In the genomic region with DNA sequence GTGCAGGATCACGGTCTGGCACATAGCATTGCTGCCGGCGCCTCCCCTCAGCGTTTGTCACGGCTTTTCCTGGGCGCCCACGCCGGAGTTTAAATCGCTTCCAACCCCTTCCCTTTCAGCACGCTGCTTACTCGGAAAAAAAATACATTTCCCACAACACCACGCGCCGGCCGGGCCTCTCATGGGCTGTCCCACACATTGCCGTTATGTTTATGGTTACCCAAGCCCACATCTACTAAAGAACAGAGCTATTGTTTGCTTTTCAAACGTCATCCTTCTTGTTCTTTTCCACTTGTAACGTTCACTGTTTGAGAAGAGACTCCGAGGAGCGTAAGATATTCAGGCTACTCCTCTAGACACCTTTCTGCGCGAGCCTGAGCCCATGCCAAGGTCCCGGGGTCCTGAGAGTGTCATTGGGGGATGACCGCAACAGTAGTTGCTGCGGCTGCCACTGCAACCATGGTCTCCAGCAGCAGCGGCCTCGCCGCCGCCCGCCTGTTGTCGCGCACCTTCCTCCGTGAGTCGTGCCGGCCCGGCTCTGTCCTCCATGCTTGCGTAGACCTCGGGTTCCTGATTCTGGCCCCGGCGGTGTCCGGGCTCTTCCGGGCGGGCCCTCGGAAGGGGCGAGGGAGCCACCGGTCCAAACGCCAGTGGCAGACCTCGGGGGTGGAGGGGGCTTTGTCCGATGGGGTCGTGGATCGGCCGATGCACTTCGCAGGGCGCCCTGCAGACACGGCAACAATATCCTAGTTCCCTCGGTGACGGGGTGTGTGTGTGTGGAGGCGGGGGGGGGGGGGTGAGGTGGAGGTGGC, we compare ENCODE assay signal across 8 mouse cellular contexts. TPM values are rescaled to one million over a fixed set of nuclear protein-coding genes. Genes with fewer than 3 reads are reported as not detected.
A peak's percentile ranks its signal among the peaks of the same experiment; 100 is the strongest.
DNase-seq lines count a peak whose midpoint lies in the region; ATAC-seq and TF ChIP-seq lines count a peak whose summit lies in the region.

A gene (plus strand): TSS at position 146 of the 812 bp plus-strand sequence.

- DNase-seq in CH12.LX (ENCODE audit: extremely low read depth) = peak; percentile 88
- DNase-seq in c-Kit-positive CD71-positive TER-119-negative erythroid progenitor cells, embryonic 14.5 days (ENCODE audit: low read depth) = peak; percentile 81
- peak; percentile 89 for DNase-seq in heart, postnatal 0 days (ENCODE audit: low spot score)
- peak; percentile 87 to 93 for DNase-seq in kidney, postnatal 4 days

- no peaks in the 10 kb centered on the region for H3K27me3 ChIP-seq in CH12.LX (replicated peaks)
- H3K27me3 ChIP-seq in forebrain, embryonic 12.5 days = no peaks in the 10 kb centered on the region
- no peaks in the 10 kb centered on the region for H3K27me3 ChIP-seq in heart, postnatal 0 days (ENCODE audit: control insufficient read depth, insufficient read depth, low read length)
- no peaks in the 10 kb centered on the region for H3K27me3 ChIP-seq in liver, embryonic 16.5 days (ENCODE audit: control insufficient read depth, insufficient read depth, low read depth, low read length)
- no peaks in the 10 kb centered on the region for H3K27me3 ChIP-seq in neural tube, embryonic 13.5 days
- no peaks in the 10 kb centered on the region for H3K27me3 ChIP-seq in testis, adult 2 months (ENCODE audit: control insufficient read depth, insufficient read depth, low read length)

- no peak for TF ChIP-seq RAD21 in CH12.LX (IDR thresholded peaks at IDR 0.05; ENCODE audit: low read depth, low read length)

- H3K79me2 ChIP-seq in CH12.LX (replicated peaks; ENCODE audit: control insufficient read depth, extremely low read depth, insufficient read depth, poor library complexity, severe bottlenecking) = peaks cover 41% of the 10 kb centered on the region

- whole genome bisulfite sequencing in forebrain, embryonic 12.5 days = 1% methylated on average over 58 of the region's 58 CpGs
- WGBS in heart, postnatal 0 days = under 1% methylated on average over 57 of the region's 58 CpGs
- under 1% methylated on average over 57 of the region's 58 CpGs for WGBS in liver, embryonic 16.5 days (ENCODE audit: insufficient replicate concordance)
- WGBS in neural tube, embryonic 13.5 days = under 1% methylated on average over 58 of the region's 58 CpGs

- H3K9me3 ChIP-seq in CH12.LX (replicated peaks; ENCODE audit: low read length) = peaks cover 6% of the 10 kb centered on the region
- no peaks in the 10 kb centered on the region for H3K9me3 ChIP-seq in forebrain, embryonic 12.5 days
- H3K9me3 ChIP-seq in heart, postnatal 0 days (replicated peaks; ENCODE audit: control insufficient read depth, low read length) = no peaks in the 10 kb centered on the region
- H3K9me3 ChIP-seq in liver, embryonic 16.5 days (replicated peaks; ENCODE audit: control insufficient read depth, low read length) = no peaks in the 10 kb centered on the region
- H3K9me3 ChIP-seq in neural tube, embryonic 13.5 days = no peaks in the 10 kb centered on the region

- peaks cover 12 to 30% of the 10 kb centered on the region in 2 experiments for H3K4me1 ChIP-seq in CH12.LX (ENCODE audit: control insufficient read depth in 1 of 2, insufficient read depth in 2 of 2)
- peaks cover 14% of the 10 kb centered on the region for H3K4me1 ChIP-seq in forebrain, embryonic 12.5 days
- peaks cover 23% of the 10 kb centered on the region for H3K4me1 ChIP-seq in heart, postnatal 0 days (ENCODE audit: control insufficient read depth, insufficient read depth)
- H3K4me1 ChIP-seq in liver, embryonic 16.5 days (ENCODE audit: control insufficient read depth, low read depth, low read length) = peaks cover 14% of the 10 kb centered on the region
- H3K4me1 ChIP-seq in neural tube, embryonic 13.5 days (replicated peaks) = peaks cover 19% of the 10 kb centered on the region
- peaks cover 5% of the 10 kb centered on the region for H3K4me1 ChIP-seq in testis, adult 2 months (ENCODE audit: control insufficient read depth, insufficient read depth, low read length)

- H3K36me3 ChIP-seq in CH12.LX (replicated peaks in 1 of 2; ENCODE audit: control insufficient read depth in 1 of 2, insufficient read depth in 1 of 2, low read length in 1 of 2) = peaks cover 0 to 17% of the 10 kb centered on the region in 2 experiments
- no peaks in the 10 kb centered on the region for H3K36me3 ChIP-seq in forebrain, embryonic 12.5 days (replicated peaks)
- H3K36me3 ChIP-seq in heart, postnatal 0 days (replicated peaks; ENCODE audit: control insufficient read depth, insufficient read depth, low read length) = no peaks in the 10 kb centered on the region
- H3K36me3 ChIP-seq in liver, embryonic 16.5 days (ENCODE audit: control insufficient read depth, insufficient read depth) = no peaks in the 10 kb centered on the region
- no peaks in the 10 kb centered on the region for H3K36me3 ChIP-seq in neural tube, embryonic 13.5 days
- H3K36me3 ChIP-seq in testis, adult 2 months (ENCODE audit: control insufficient read depth, insufficient read depth, low read length) = no peaks in the 10 kb centered on the region

- TF ChIP-seq EP300 in CH12.LX (IDR thresholded peaks at IDR 0.05; ENCODE audit: low read length) = no peak
- peak; percentile 92 for TF ChIP-seq EP300 in heart, postnatal 0 days (IDR thresholded peaks at IDR 0.05; ENCODE audit: low read depth)

- in situ Hi-C loops in CH12.LX (cut with MboI; ENCODE audit: low pct_ligation_motif_present, low pct_unique_long_range_greater_than_20kb, low sequenced_read_pairs) = no loop called here

- TF ChIP-seq POLR2A in CH12.LX (IDR thresholded peaks at IDR 0.05; ENCODE audit: low read depth, low read length) = peak; percentile 72
- TF ChIP-seq POLR2A in testis, adult 2 months (IDR thresholded peaks at IDR 0.05; ENCODE audit: control insufficient read depth, low read depth, low read length) = peak; percentile 93

- H3K4me3 ChIP-seq in CH12.LX (replicated peaks in 1 of 3; ENCODE audit: low read depth in 2 of 3, low read length in 2 of 3, poor library complexity in 1 of 3) = peak within 1 kb of the TSS; percentile 79 to 99 (median 92)
- peak within 1 kb of the TSS; percentile 90 for H3K4me3 ChIP-seq in forebrain, embryonic 12.5 days (replicated peaks)
- peak within 1 kb of the TSS; percentile 78 for H3K4me3 ChIP-seq in heart, postnatal 0 days (ENCODE audit: low read depth, low read length)
- H3K4me3 ChIP-seq in liver, embryonic 16.5 days (ENCODE audit: low read depth, low read length) = peak within 1 kb of the TSS; percentile 94
- H3K4me3 ChIP-seq in neural tube, embryonic 13.5 days = peak within 1 kb of the TSS; percentile 81
- peak within 1 kb of the TSS; percentile 100 for H3K4me3 ChIP-seq in testis, adult 2 months (ENCODE audit: control insufficient read depth, low read depth, low read length)

- peak; percentile 95 for ATAC-seq in forebrain, embryonic 12.5 days (ENCODE audit: low FRiP score)
- ATAC-seq in heart, postnatal 0 days (ENCODE audit: insufficient read depth, low read depth) = peak; percentile 95
- peak; percentile 90 for ATAC-seq in liver, embryonic 16.5 days (ENCODE audit: low read depth)
- peak; percentile 95 for ATAC-seq in neural tube, embryonic 13.5 days (ENCODE audit: low read depth)

- 0 out of 4 replicates have a peak, but pooled peaks of 1 of the 2 experiments have one; percentile 23 for TF ChIP-seq CTCF in CH12.LX (conservative IDR thresholded peaks at IDR 0.05 in 1 of 2, IDR thresholded peaks at IDR 0.05 in 1 of 2; ENCODE audit: low read depth in 2 of 2, low read length in 2 of 2)
- no peak for TF ChIP-seq CTCF in heart, postnatal 0 days (IDR thresholded peaks at IDR 0.05; ENCODE audit: low read depth)
- TF ChIP-seq CTCF in testis, adult 2 months (IDR thresholded peaks at IDR 0.05; ENCODE audit: control insufficient read depth, insufficient read depth, insufficient replicate concordance, low read depth, low read length) = no peak

- peak within 1 kb of the TSS; percentile 96 for H3K9ac ChIP-seq in CH12.LX (ENCODE audit: insufficient read depth, low read depth)
- peak within 1 kb of the TSS; percentile 86 for H3K9ac ChIP-seq in forebrain, embryonic 12.5 days
- H3K9ac ChIP-seq in heart, postnatal 0 days (replicated peaks; ENCODE audit: low read depth, low read length) = peak within 1 kb of the TSS; percentile 87
- peak within 1 kb of the TSS; percentile 91 for H3K9ac ChIP-seq in liver, embryonic 16.5 days (ENCODE audit: low read depth, low read length)
- H3K9ac ChIP-seq in neural tube, embryonic 13.5 days = peak within 1 kb of the TSS; percentile 94

- peak within 1 kb of the TSS; percentile 25; the same call in 1 of the 2 replicates for H3K27ac ChIP-seq in CH12.LX (ENCODE audit: insufficient read depth, low read depth)
- peak within 1 kb of the TSS; percentile 65 for H3K27ac ChIP-seq in forebrain, embryonic 12.5 days
- peak within 1 kb of the TSS; percentile 82 for H3K27ac ChIP-seq in heart, postnatal 0 days (ENCODE audit: low read depth)
- H3K27ac ChIP-seq in liver, embryonic 16.5 days (ENCODE audit: low read length) = peak within 1 kb of the TSS; percentile 77
- peak within 1 kb of the TSS; percentile 86 for H3K27ac ChIP-seq in neural tube, embryonic 13.5 days (replicated peaks)
- peak within 1 kb of the TSS; percentile 94 for H3K27ac ChIP-seq in testis, adult 2 months (ENCODE audit: control insufficient read depth, insufficient read depth, low read depth, low read length)

- dilution Hi-C loops in CH12.LX (cut with MboI; ENCODE audit: extremely low pct_ligation_motif_present, extremely low pct_unique_long_range_greater_than_20kb, low sequenced_read_pairs) = no loop called here

- peak within 1 kb of the TSS; percentile 95 for H3K4me2 ChIP-seq in CH12.LX (ENCODE audit: insufficient read depth, low read depth, poor library complexity, severe bottlenecking)
- H3K4me2 ChIP-seq in forebrain, embryonic 12.5 days = peak within 1 kb of the TSS; percentile 75
- peak within 1 kb of the TSS; percentile 69 for H3K4me2 ChIP-seq in heart, postnatal 0 days (ENCODE audit: low read depth, low read length)
- H3K4me2 ChIP-seq in liver, embryonic 16.5 days (ENCODE audit: low read depth, low read length) = peak within 1 kb of the TSS; percentile 75
- peak within 1 kb of the TSS; percentile 85 for H3K4me2 ChIP-seq in neural tube, embryonic 13.5 days

TF ChIP-seq in CH12.LX, 34 proteins besides CTCF, POLR2A, EP300 and RAD21 (continues in another document):
- TF ChIP-seq MAX (IDR thresholded peaks at IDR 0.05; ENCODE audit: low read length) (peak; percentile 100), MXI1 (IDR thresholded peaks at IDR 0.05; ENCODE audit: low read depth, low read length) (peak; percentile 99), NELFE (IDR thresholded peaks at IDR 0.05; ENCODE audit: low read depth, low read length) (peak; percentile 15)

RNA-seq across cellular contexts. Expression of the gene that starts here (rescaled TPM):
- total RNA-seq in CH12.LX (2012; rRNA removed) (114 and 127 TPM in 2 replicates), CH12.LX (2014; rRNA removed) (112 and 116 TPM in 2 replicates)
- 169 and 179 TPM in 2 replicates for polyA plus RNA-seq in CH12.LX (2012; ENCODE audit: insufficient read length, low read depth)
- polyA plus RNA-seq in forebrain, embryonic 12.5 days (2016; fragmentation: Nextera tagmentation; extraction: Ambion mirVana) = 133 and 136 TPM in 2 replicates
- 149 and 219 TPM in 2 replicates for total RNA-seq in heart, postnatal 0 days (2014; rRNA removed; ENCODE audit: low replicate concordance)
- polyA plus RNA-seq in heart, postnatal 0 days (2015; fragmentation: Nextera tagmentation; extraction: Ambion mirVana) = 554 and 572 TPM in 2 replicates
- 147 and 149 TPM in 2 replicates for polyA plus RNA-seq in liver, embryonic 16.5 days (2015; fragmentation: Nextera tagmentation; extraction: Ambion mirVana)
- polyA plus RNA-seq in neural tube, embryonic 13.5 days (2015; fragmentation: Nextera tagmentation; extraction: Ambion mirVana) = 123 and 132 TPM in 2 replicates
- polyA plus RNA-seq in testis, adult 2 months (2012; rRNA removed) = 112 and 129 TPM in 2 replicates

Comparison
In these comparisons a context has a peak if more than half of its experiments do, and no peak if none do; other contexts are left out.
1. Peak in every context shown above with its lines: DNase-seq, ATAC-seq, H3K4me3 ChIP-seq and H3K27ac ChIP-seq.
2. H3K27ac ChIP-seq: peak in every context shown above with its lines; median percentile 94 in testis, adult 2 months; 86 in neural tube, embryonic 13.5 days; 82 in heart, postnatal 0 days; 77 in liver, embryonic 16.5 days; 65 in forebrain, embryonic 12.5 days; 25 in CH12.LX.